Mouse (Mus musculus): Measurements from ENCODE around the gene Pip4k2a.
A peak's percentile ranks its signal among the peaks of the same experiment; 100 is the strongest.

Gene Pip4k2a

GRCm38 (mm10) chr2:18841051-18841450, 156.9 kb downstream of the Pip4k2a start:
- no peak for DNase-seq (ENCODE audit: low read depth, low spot score)

DNA sequence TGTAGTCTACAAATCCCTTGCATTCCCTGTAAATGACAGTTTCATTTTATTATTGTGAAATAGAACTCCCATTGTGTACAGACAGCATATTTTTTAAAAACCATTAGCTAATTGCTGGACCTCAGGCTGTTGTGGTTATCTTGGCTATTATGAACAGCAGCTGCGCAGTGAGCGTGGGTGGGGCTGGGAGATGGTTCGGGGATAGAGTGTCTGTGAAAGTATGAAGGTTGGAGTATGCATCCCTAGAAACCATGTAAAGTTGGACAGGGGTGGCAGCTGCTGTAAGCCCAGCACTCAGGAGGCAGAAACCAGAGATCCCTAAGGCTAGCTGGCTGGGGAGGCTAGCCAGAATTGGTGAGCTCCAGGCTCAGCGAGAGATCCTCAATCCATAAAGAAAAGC, 158.4 kb downstream of the Pip4k2a start:
- no peak for DNase-seq (ENCODE audit: low read depth, low spot score)

- DNase-seq (ENCODE audit: low read depth, low spot score): no peak
These were observed 162.5 kb downstream of the Pip4k2a start for GRCm38 (mm10) chr2:18835266-18835908.

DNA sequence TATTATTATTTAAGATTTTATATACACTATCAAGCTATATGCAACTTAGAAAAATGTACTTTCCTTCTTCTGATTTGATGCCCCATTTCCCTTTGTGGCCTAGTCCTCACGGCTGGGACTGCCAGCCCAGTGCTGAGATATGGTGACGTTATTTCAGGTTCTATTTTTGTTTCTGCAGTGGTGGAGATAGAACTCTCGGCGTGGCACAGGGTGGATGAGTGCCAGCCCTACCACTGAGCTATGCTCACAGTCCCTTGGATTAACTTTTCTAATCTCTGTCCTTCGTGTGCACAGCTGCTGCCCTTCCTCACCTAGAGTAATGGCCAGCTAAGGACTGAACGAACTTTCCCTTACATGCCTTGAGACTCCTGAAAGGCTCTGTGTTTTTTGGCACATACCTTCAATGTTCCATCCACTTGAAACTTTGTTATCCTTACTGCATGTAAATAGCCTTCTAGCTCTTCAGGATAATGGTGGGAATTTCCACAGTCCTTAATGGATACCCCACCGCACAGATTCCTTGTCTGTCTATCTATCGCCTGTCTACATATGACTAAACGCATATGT, 164.8 kb downstream of the Pip4k2a start:
- DNase-seq (ENCODE audit: low read depth, low spot score): no peak

DNA sequence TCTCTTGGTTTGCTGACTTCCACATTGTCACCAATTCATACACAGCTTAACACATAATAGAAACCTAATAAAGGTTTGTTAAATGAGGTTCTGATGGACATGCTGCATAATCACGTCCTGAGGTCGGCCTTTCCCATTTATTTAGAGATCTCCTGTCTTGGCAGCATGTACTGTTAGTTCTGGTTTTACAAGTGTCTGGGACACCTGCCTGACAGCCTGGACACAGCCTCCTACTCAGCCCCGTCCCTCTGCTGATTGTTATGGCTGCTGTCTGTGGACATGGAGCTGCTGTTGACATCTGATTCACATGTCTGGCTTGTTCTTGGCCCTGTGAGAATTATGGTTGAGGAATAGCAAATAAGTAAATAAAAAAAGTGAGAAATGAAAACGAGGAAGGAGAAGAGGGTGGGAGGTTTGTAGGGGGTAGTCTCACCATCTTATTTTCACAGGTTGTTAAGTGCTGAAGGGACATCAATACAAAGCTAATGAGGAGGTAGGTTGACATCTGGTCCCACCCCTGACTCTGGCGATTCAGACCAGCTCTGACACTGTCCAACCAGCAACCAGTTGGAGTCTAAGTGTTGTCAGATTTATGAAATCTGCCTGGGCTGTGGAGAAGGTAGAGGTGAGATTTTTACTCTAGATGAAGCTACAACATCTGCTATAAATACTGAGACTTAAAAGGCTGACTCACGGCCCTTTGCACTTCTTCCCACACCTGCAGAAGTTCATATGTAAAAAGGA, 166.7 kb downstream of the Pip4k2a start:
- DNase-seq (ENCODE audit: low read depth, low spot score): no peak

- no peak for DNase-seq (ENCODE audit: low read depth, low spot score)
These were observed 175.2 kb downstream of the Pip4k2a start for GRCm38 (mm10) chr2:18822711-18823110.

- DNase-seq (ENCODE audit: low read depth, low spot score): peak; percentile 59
These were observed 176.2 kb downstream of the Pip4k2a start for GRCm38 (mm10) chr2:18821451-18822379.

DNA sequence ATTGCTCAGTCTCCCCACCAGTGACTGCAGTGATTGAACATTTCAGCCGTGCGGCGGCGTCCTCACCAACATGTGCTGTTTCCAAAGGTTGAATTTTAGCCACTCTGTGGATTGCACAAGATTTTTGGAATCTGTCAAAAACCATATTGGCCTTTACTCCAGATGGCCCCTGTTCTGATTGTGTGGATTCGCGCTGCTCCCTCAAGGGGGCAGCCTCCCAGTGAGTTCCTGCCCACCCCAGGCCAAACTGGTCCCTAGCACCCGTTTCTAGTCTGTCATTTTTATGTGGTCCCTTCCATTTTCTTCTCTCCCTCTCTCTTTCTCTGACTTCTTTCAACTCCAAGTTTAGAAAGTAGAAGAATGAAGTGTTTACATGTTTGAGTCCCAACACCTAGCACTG, 178.4 kb downstream of the Pip4k2a start:
- no peak for DNase-seq (ENCODE audit: low read depth, low spot score)

GRCm38 (mm10) chr2:18816036-18816435, 181.9 kb downstream of the Pip4k2a start:
- no peak for DNase-seq (ENCODE audit: low read depth, low spot score)

DNA sequence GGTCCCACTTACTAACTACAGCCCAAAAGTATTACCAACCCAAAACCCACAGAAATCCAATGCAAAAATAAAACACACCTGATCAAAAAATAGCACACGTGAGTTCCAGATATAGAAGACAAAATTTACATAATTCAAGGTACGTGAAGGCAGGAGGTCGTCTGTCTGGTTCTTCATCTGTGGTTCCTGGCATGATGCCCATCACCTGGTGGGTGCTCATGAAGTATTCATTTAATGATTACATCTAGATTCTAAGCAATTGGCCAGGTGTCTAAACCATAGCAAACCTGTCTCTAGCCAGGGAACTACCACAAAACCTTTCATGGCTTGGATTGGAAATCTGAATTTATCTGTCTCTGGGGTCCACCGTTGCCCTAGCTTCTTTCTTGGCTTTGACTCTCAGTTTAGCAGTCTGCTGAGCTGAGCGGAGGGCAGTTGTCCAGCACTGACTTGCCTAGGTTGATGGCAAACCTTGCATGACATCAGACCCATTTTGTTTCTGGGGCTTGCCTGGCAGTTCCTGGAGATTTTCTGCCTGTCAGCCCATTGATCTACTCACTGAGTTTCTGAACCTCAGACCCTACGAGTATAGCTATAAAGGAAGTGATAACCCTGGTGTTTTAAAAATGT, 182.5 kb downstream of the Pip4k2a start:
- DNase-seq (ENCODE audit: low read depth, low spot score): no peak

GRCm38 (mm10) chr2:18814447-18814804, 183.5 kb downstream of the Pip4k2a start:
- DNase-seq (ENCODE audit: low read depth, low spot score): no peak

GRCm38 (mm10) chr2:18813683-18814446, 184.1 kb downstream of the Pip4k2a start:
- no peak for DNase-seq (ENCODE audit: low read depth, low spot score)

DNA sequence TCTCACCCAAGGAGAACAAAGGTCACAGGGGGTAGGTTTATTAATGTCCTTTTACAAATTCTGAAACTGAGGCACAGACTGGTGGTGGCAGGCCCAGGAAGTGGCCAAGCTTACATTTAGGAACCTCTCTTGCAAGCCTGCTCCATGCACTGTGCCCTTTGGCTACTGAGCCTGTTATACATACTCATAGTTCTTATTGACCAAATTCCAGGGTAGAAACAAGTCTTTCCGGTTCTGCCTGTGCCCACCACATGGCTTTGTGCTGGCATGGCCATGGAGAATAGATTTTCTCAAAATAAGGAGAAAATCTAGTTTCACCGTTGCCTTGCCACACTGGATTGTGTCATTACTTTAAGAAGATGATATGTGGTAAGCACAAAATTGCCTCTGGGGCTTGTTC, 190.0 kb downstream of the Pip4k2a start:
- DNase-seq (ENCODE audit: low read depth, low spot score): no peak

DNA sequence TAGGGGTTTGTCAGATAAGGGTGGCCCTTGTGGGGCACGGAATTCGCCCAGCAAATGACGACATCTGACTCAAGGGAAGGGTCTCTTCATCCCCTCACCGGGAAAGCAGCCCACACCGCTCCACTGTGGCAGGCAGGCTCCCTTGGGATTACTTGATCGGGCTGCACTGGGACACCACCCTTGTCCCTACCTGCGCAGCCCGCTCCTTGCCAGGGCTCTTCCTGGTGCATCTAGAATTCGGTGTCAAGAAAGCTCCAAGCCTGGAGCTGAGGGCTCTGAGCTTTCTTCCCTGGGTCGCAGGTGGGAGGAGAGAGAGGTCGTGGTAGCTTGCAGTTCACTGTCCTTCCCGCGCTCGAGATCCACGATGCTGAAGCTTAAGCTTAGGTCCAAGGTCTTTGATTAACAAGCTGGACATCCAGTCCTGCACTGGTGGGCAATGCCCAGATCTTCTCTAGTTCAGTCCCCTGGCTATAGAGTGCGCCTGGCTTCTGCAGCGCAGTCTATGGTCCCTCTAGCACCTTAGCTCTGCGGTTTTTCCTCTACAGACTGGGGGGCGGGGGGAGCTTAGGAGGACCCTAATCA, 196.6 kb downstream of the Pip4k2a start:
- DNase-seq (ENCODE audit: low read depth, low spot score): no peak

DNA sequence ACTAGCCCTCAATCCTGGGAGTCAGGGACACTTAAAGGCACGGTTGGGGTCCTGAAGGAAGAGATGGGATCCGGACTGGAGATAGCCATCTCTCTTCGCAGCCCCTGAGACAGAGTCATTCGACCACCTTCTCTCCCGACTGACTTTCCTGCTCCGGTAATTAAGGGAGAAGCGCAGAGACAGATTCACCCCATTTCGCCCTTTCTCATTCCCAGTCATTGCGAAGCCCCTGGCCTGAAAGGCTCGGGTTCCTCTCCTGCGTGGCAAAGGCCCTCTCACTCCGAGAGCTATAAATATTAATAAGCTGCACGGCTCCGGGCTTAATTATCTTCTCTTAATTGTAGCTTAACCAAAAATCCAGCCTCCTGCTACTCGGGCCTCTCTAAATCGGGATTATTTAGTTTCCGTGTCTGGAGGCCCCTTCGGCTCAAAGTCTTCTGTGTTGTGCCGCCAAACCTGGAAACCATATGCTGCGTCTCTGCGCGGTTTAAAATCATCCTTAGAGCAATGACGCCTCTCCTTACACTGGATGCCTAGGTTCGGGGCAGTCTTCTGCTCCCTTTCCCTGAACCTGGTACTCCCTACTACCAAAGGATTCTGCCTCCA, 197.2 kb downstream of the Pip4k2a start:
- DNase-seq (ENCODE audit: low read depth, low spot score): no peak

DNA sequence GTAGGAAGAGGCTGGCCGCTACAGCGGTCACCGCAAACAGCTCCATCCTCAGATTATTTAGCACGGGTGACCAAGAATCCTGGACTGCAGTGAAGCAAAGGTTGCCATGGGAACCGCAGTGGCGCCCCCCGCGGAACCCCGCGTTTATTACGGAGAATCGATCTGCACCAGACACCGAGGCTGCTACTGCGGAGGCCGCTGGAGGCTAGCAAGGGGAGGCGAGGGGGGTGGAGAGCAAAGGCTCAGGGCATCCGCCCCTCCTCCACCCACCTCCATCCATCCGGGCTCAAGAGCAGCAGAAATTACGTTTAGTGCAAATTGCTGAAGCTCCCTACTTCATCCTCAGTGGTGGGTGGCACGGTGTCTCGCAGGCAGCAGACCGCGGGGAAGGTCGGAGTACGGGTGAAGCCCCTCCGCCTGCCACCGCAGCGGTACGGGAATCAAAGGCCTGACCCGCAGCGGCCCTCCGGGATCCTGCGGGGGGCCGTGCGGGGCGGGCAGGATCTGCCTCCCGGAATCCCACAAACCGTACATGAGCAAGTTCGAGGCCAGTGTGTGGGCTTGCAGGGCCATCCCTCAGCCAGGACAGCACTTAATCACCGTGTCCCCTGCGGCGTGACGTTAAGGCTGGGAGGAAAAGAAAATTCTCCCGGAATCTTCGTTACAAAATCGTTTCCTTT, 197.8 kb downstream of the Pip4k2a start:
- DNase-seq (ENCODE audit: low read depth, low spot score): peak; percentile 76

GRCm38 (mm10) chr2:18799265-18799965, 198.5 kb downstream of the Pip4k2a start:
- peak; percentile 41 for DNase-seq (ENCODE audit: low read depth, low spot score)

DNA sequence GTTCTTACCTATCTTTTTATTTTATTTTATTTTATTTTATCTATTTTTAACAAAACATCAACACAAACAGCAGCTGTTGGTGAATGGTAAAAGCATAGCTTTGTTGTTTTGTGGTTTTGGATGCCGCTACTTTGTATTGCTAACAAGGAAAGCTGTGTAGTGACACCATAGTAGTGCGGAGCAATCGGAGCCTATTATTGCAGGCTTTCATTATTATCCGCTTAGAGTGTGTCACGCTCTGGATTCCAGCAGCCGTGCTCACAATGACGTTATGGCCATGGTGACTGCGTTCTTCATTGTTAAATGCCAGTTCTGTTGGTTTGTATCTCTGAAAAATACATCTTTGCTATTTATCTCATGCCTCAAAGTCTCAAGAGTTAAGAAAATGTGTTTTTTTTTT, 200.2 kb downstream of the Pip4k2a start:
- DNase-seq (ENCODE audit: low read depth, low spot score): no peak

- no peak for DNase-seq (ENCODE audit: low read depth, low spot score)
These were observed 203.7 kb downstream of the Pip4k2a start for GRCm38 (mm10) chr2:18794261-18794660.
